Mouse (Mus musculus): Measurements from ENCODE around the gene Cyp2f2. TPM values are rescaled to one million over a fixed set of nuclear protein-coding genes. Genes with fewer than 3 reads are reported as not detected.
A peak's percentile ranks its signal among the peaks of the same experiment; 100 is the strongest.

The Cyp2f2 gene
- total RNA-seq, 4 experiments from 2014 or later, result 0.23 to 0.69 (median 0.56) TPM; not detected in 1

DNA sequence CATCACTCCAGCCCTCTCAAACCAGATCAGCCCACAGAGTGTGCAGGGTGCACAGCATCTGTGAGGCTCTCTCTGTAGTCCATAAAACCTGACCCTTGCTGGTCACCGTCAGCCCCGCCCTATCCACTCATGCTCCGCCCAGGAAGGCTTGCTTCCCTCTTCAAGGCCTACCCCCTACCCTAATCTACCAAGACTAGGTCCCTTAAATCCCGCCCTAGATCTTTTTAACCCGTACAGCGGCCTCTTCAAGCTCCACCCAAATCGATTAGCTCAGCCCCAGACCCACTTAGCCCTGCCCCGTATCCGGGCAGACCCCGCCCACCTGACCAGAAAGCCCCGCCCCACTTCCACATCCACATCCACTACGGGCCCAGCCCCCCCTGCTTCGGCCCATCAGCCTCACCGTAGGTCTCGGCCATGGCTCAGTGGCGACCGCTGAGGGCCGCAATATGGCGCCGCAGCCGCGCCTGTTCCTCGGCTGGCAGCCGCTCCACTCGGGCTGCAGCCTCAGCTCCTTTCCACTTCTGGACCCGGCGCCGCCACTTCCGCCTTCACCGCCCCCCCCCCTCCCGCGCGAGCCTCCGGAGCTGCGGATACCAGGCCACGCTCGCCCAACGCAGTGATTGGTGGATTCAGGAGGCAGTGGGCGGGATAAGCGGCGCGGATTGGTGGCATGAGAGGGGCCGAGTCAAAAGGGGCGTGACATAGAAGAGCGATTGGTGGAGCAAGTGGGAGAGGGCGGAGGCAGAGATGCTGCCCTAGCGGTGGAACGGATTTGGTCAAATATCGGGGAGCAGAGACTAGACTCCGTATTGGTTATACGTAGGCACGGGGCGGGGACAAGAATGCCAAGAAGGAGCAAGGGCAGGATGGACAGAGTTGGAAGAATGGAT lies 58.9 kb downstream of the Cyp2f2 start, which contains the start of gene Rab4b:
Rab4b (minus strand) TSS at position 573 of the 893 bp plus-strand sequence.
- peak; percentile 100 for DNase-seq (ENCODE audit: low spot score in 2 of 2)

DNA sequence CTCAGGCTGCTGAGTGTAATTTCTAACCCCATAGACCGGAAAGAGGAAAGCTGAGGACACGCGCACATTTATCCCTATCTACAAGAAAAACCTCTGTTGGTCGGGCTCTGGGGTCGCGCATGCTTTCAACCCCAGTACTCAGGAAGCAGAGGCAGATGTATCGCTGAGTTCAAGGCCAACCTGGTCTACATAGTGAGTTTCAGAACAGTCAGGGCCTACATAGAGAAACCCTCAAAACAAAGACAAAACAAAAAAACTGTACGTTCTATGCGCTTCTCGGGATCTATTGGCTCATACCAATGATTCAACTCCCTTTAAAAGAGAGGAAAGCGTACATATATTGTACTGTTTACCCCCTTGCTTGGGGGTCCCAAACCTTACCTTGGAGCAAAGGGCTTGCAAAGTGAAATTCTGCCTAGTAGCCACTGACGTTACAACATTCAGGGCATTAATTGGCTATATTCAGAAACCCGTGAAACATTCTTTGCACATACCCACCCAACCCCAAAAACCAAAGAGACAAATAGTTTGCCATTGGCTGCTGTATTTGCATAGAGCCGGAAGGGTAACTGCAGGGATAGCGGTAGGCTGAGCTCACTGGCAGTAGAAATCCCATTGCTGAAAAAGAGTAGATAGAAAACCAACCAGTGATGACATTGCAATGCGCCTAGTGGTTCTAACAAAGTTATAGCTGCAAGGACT lies 59.7 kb downstream of the Cyp2f2 start:
- DNase-seq (ENCODE audit: low spot score in 2 of 2), result no peak

DNA sequence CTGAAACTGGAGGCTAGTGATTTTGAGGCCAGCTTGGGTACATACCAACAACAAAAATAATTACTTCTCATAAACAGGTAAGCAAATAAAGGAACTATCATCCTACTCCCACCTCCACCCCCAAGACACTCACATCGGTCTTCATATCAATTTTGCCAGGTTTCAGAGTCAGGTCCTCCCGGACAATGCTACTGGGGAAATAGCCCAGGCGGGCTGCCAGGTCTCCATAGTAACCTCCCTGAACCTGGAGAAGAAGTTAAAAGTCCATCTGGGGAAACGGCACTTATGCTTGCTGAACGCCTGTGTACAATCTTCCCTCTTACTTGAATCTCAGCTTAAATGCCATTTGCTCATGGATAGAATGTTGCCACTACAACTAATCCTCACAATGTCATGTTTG lies 60.3 kb downstream of the Cyp2f2 start:
- DNase-seq (ENCODE audit: low spot score in 2 of 2), result no peak

DNA sequence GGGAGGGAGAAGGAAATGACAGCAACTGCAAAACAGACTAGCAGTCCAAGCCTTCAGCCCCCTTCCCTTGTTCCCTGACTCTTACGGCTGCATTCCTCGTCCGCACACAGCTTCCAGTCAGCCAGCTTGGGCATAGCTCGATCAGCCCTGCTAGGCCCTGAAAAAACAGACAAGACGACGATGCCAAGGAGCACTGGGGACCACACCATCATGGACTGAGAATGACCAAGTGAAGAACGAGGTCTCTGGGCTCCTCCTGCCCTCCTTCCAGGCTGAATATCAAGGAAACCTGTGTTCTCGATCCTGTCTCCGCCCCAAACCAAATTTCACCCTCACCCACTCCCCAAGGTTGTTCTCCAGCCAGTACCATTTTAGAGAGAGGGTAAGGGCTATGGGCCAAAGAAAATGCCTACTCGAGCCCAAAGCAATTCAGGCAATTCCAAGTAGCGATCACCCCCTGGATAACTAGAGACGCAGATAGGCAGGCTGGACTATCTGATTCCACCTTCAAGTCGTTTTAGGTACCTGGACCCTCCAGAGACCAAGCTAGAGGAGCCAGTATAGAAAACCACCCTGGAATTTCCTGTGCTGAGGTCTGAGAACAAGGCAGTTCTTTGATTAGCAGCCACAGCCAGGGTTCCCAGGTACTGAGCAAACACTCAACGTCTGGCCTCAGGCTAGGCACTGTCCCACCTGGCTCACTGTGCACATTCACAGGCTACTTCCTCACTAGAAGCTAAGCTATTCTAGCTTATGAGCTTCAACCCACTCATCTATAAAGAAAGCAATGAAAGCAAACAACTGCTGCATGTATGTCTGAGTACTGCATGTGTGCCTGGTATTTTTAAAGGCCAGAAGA lies 61.4 kb downstream of the Cyp2f2 start, which contains the start of the genes Gm21983 and Mia:
Gm21983 (minus strand) TSS at position 250 of the 859 bp plus-strand sequence.
Mia (minus strand) TSS at position 321 of the 859 bp plus-strand sequence.
- no peak for DNase-seq (ENCODE audit: low spot score in 2 of 2)

DNA sequence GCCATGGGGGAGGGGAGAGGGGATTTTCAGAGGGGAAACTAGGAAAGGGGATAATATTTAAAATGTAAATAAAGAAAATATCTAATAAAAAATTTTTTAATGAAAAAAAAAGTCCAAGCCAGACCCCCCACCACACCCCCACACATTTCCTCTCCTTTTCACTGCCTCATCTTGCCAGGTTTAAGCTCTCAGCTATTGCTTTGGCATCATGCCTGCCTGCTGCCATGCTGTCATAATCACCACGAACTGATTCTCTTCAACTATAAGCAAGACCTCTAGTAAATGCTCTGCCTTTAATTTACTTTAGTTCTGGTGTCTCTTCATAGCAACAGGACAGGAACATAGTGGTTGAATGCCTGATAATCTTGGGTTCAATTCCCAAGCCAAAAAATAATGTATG lies 62.8 kb downstream of the Cyp2f2 start:
- no peak for DNase-seq (ENCODE audit: low spot score in 2 of 2)

Small RNA genes within 50 kb of the gene (microRNA-seq; reads per million reads assigned to microRNA genes)
- 0.32 to 0.51 reads per million in 2 experiments for gene Mir3101

Other genes starting within 250 kb of the Cyp2f2 start
- under 1 TPM in 1 of 4 experiments, not detected in 3; 0.17 TPM for gene Cyp2a22, start 180.5 kb upstream of the Cyp2f2 start, total RNA-seq (2022)
- gene Cyp2a12, start 90.8 kb upstream of the Cyp2f2 start, total RNA-seq (2022), result not detected
- not detected for gene Cyp2t4, start 33.8 kb downstream of the Cyp2f2 start, total RNA-seq (2022)
- gene Egln2, start 46.9 kb downstream of the Cyp2f2 start, total RNA-seq (2022), result 100 to 1,000 TPM in 3 of 4 experiments, 10 to 100 TPM in 1; 97.6 to 103 (median 102) TPM
- 100 to 1,000 TPM in 2 of 4 experiments, 10 to 100 TPM in 2; 91.9 to 112 (median 102) TPM for gene Rab4b, start 59.0 kb downstream of the Cyp2f2 start, total RNA-seq (2022)
- gene Gm21983, start 61.2 kb downstream of the Cyp2f2 start, total RNA-seq (2022), result not detected
- 1 to 10 TPM in 3 of 4 experiments, under 1 TPM in 1; 0.86 to 3.9 (median 2.5) TPM for gene Mia, start 61.2 kb downstream of the Cyp2f2 start, total RNA-seq (2022)
- 10 to 100 TPM; 20.9 to 27.3 (median 25.7) TPM for gene BC024978, start 75.9 kb downstream of the Cyp2f2 start, total RNA-seq (2022)
- 100 to 1,000 TPM in 1 of 4 experiments, 10 to 100 TPM in 3; 82.0 to 108 (median 85.0) TPM for gene Snrpa, start 76.4 kb downstream of the Cyp2f2 start, total RNA-seq (2022)
- gene Itpkc, start 108.8 kb downstream of the Cyp2f2 start, total RNA-seq (2022), result 10 to 100 TPM; 10.6 to 13.5 (median 12.4) TPM
- gene Coq8b, start 113.1 kb downstream of the Cyp2f2 start, total RNA-seq (2022), result 10 to 100 TPM; 38.9 to 48.4 (median 42.6) TPM
- gene Numbl, start 138.5 kb downstream of the Cyp2f2 start, total RNA-seq (2022), result 100 to 1,000 TPM; 110 to 133 (median 125) TPM
- 10 to 100 TPM; 48.5 to 59.4 (median 57.9) TPM for gene Ltbp4, start 217.8 kb downstream of the Cyp2f2 start, total RNA-seq (2022)
- gene Shkbp1, start 236.1 kb downstream of the Cyp2f2 start, total RNA-seq (2022), result 10 to 100 TPM; 29.6 to 49.1 (median 34.1) TPM
- not detected for gene Gm20479, start 237.5 kb downstream of the Cyp2f2 start, total RNA-seq (2022)

All from layer of hippocampus, adult 8-10 months (tissue).